Mouse (Mus musculus) urinary bladder, adult 2 months (tissue): ENCODE measurements around the gene Spop. TPM values are rescaled to one million over a fixed set of nuclear protein-coding genes. Genes with fewer than 3 reads are reported as not detected.
"Not testable (repeated sequence)": the region's sequence is repeated elsewhere in the genome, so short reads cannot be mapped to it uniquely, and the experiment has no call there.

Experiments
- DNase-seq: peaks from one replicate; pipeline ENCODE4 v3.0.0; 2022; ENCODE audit warnings: low spot score
- polyA plus RNA-seq: library from polyadenylated mRNA; depleted of rRNA; stranded (reverse); fragments of >200 nt; gene quantifications from 2 replicates; pipeline ENCODE4 v1.2.3, GENCODE M21; 2012

Gene Spop
- polyA plus RNA-seq, 1 experiment, result 79.1 TPM

DNA sequence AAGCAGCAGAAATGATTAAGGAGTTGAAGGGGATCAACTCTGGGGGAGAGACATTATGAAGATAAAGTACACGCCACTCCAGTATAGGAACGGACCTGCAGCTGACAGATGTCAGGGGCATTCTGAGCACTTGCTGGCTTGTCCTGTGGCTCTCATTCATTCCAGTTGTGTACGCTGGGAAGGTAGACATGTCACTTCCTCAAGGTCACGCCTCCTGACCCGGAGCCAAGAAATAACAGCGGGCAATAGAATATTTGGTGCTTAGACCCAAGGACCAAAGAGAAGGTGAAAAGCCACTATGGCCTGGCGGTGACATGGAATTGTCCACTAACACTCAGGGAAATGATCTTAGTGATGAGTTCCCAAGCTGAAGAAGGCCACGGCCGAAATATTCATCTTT, 82.0 kb downstream of the Spop start:
- no peak for DNase-seq

DNA sequence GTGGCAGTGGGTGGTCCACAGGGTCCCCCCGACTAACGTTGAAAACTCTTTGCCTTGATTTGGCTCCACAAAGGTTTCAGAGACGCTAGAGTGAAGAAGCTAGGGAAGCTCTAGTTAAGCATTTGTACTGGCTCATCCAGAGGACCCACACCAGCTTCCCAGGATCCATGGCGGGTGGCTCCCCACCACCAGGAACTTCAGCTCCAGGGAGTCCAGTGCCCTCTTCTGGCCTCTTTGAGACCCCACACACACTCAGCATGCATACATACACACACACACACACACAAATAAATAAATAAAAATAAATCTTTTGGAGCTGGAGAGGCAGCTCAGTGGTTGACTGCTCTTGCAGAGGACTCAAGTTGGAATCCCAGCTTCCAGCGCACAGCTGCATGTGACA, 84.0 kb downstream of the Spop start:
- no peak for DNase-seq

DNA sequence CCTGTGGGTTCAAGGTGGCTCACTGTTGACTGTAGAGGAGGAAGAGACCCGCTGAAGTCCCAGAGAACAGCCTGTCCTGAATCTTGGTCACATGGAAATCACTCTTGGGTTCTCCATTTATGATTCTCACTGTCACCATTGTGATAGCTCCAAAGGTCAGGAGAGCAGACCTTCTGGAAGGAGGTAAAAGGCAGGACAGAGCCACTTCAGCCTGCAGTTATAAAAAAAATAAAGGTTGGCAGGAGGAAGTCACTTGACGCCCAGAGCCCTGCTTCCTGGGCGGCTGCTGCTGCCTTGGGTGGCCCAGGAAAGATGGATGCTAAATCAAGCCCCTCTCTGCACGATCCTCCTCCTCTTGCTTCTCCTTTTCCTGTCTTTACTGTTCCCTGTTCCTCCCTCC, 86.5 kb downstream of the Spop start:
- DNase-seq, result no peak

DNA sequence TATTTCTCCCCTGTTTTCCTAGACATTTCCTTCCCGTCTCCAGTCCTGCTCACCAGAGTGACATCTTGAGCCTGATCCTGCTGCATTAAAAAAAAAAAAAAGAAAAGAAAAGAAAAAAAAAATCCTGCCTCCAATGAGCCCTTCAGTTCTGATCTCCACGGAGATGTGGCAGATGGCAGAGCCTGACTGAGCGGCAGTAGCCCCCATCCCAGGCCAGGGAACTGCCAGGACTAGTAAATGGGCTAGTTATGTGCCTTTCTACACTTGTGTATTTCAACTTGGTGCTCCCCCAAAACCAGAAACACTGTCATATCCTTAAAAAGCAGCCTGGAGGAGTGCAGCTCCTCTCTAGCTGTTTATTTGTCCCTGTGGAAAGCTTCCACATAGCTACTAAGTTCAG, 87.0 kb downstream of the Spop start:
- DNase-seq, result no peak

DNA sequence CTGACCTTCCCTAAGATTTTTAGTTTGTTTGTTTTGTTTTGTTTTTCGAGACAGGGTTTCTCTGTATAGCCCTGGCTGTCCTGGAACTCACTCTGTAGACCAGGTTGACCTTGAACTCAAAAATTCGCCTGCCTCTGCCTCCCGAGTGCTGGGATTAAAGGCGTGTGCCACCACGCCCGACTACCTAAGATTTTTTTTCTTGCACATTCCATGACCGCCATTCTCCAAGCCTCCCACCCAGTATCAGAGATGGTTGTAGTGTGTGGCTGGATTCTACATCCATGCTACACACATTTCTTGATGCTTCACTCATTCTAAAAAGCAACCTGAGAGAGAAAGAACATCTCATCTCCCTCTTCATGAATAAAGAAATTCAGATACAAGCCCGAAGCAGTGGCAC, 87.9 kb downstream of the Spop start:
- DNase-seq, result not testable (repeated sequence)

DNA sequence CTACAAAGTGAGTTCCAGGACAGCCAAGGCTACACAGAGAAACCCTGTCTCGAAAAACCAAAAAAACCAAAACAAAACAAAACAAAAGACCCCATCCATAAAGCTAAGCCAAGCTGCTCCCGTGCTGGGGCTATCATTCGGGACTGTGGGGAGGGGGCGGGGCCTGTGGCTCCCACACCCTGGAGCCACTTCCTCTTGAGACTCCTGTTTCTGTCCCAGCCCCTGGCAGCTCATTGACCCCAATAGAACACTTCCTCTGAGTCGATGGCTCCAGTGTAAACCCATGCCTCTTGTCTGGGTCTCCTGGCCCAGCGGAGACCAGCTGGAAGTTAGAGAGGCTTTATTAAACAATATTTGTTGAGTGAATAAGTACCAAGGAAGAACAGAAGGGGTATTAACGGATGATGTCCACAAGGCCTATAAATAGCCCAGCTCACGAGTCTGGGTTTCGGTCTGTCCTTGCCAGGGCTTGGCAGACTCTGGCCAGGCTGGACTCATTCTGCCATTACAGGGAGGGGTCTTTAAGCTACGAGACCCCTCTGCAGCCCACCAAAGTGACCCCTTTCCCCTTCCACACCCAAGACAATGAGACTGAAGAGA, 89.8 kb downstream of the Spop start:
- no peak for DNase-seq

DNA sequence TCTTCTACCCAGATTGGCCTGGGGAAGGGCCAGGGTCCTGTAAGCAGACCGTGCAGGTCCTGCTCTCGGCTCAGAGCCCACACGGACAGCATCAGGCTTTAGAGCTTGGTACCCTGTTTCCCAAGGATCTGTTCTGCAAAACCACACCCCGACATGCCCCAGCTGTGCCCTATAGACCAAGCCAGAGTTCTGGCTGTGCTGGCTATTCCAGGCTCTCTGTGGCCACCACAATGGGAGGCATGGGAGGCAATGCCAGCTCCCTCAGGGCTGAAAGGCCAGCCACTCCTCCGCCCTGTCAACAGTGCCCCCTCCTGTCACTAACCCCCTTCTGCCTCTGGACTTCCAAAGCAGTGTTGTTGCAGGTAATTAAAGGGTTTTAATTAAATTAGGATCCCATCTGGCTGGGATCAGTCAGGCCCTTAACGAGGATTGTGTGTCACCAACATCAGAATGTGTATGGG, 90.4 kb downstream of the Spop start:
- no peak for DNase-seq

DNA sequence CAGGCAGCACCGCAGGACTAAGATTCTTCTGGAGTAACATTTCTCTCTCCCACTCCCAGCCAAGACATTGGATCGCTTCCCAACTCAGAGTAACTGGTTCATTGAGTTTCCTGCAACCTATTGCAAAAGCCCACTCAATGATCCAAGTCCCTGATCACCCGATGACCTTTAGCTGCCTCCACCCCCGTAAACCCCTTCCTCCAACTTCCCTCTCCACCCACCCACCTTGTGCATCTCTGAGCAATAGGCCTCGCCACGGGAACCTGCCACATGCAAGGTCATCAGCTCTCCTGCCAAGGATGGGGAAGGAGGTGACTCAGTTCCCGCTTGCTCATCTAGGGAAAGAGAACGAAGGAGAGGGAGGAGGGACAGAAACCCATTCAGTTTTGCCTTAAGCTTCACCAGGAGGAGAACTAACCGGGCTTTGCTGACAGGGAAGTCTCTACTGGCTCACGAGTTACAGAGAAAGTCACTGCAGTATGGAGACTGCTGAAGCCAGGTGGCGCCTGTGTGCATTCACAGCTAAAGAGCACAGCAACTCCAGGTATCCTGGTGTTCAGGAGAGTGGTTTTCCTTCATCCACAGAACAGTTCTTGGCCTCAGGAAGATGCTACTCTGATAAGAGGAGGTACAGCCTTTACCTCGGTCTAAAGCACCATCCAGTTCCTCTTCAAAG, 93.3 kb downstream of the Spop start:
- DNase-seq, result no peak

DNA sequence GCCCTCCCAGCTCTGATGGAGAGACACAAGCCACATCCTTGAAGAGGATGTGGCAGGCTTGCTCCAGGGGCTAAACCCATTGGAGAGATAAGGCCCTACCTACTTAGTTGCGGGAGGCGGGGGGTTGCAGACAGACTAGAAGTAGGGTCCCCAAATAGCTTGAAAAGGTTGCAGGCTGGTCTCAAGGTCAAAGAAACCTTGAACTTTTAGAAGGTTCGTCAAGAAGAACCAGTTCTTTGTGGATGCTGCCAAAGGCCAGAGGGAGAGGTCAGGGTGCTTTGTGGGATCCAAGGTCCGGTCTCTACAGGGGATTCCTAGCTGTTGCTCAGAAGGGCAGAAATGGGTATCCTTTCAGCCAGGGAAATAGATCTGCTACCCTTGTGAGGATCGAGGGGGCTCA, 93.9 kb downstream of the Spop start:
- DNase-seq, result no peak

DNA sequence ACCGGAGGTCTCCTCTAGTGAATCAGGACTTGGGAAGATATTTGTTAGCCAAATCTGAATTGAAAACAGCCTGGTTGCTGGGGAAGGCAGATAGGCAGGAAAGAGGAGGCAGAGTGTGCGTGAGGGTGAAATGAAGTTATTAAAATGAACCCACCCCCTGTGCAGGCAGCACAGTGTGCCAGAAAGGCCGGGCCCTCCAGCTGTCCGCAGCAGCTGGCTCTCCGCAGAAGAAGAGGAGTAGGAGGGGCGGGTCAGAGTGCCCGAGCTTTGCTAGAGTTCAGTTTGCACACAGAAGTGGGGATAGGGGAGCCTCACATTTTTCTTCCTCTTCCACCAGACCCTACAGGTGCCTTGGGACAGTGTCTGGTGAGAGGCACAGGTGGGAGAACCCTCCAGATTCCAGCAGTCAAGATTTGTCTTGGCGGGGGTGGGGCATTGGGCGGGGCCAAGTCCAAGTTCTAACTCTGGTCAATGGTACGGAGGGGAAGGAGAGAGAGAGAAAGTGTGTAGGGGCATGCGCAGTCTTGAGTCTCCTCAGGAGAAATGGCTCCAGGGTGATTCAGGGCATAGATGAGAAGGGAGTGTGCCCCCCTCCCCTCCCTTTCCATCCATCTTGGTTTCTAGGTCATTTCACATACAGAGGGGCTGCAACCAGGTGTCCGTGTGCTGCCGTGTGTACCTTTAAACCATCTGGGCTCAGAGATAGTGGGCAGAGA, 94.5 kb downstream of the Spop start:
- no peak for DNase-seq

DNA sequence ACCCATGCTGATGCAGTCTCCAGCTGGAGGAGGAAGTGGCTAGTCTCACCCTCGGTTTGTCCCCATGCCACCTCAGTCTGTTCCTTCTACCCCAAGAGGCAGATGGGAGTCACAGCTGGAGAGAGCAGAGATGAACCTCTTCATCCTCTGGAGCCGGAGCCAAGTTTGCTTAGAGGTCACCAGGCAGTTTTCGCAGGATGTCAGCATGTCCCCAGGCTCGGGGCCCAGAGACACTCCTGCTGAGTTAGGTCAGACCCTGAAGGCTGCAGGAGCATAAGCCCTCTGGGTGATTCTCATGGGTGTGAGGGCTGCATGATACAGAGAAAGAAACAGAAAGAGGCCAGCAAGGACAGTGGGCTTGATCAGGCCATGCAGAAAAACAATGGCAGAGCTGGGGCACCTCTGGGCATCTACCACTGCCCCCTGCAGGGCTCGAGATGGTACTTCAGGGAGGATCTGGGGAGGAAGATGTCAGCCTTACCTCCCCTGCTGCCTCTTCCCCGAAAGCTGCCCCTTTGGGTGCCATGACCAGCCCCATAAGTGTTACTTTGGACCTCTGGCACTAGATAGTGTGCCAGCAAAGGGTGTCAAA, 95.3 kb downstream of the Spop start:
- no peak for DNase-seq

DNA sequence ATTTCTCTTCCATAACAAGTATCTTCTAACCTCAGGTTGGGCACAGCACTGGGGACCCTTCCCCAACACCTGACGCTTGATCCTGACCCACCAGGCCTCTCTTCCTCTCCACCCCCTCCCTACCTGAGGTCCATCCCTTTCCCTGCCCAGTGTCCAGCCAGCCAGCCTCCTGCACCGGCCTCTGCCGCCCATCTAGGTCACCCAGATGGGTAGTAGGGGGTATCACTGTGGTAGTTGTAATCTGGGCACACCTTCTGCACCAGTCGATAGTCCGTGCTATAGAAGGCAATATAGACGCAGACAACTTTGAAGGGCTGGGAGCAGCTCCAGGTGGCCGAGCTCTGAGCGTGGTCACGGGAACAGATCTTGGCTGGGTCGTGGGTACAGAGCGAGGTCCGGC, 96.8 kb downstream of the Spop start:
- DNase-seq, result no peak

DNA sequence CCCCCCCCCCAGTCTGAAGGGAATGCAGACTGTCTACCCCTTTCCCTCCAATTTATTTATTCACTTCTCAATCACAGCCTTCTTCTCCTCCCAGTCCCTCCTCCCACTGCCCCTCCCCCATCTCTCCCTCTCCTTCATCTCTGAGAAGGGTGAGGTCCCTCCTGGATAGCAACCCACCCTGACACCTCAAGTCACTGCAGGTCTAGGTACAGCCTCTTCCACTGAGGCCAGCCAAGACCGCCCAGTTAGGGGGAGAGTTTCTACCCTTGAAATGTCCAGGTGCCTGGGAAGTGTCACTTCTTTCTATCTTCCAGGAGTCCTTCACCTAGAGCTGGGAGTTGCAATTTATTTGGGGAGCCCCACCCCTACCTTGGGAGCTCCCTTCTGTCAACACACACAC, 98.0 kb downstream of the Spop start:
- DNase-seq, result no peak

DNA sequence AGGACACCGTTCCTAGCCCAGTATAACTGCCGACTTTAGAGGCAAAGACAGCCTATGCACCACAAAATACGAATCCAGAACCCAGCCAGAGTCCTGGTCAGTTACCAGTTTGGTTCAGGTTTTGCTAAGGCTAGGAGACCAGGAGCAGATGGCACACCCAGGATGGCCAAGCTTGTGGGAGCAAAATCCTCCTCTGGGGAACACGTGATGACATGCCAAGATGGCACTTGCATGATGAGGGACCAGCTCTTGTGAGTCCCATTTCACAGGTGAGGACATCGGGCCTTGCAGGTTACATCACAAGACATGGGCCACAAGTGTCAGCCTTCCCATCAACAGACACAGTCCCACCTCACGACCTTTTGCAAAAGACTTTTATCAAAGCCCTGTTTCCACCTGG, 98.5 kb downstream of the Spop start:
- no peak for DNase-seq

DNA sequence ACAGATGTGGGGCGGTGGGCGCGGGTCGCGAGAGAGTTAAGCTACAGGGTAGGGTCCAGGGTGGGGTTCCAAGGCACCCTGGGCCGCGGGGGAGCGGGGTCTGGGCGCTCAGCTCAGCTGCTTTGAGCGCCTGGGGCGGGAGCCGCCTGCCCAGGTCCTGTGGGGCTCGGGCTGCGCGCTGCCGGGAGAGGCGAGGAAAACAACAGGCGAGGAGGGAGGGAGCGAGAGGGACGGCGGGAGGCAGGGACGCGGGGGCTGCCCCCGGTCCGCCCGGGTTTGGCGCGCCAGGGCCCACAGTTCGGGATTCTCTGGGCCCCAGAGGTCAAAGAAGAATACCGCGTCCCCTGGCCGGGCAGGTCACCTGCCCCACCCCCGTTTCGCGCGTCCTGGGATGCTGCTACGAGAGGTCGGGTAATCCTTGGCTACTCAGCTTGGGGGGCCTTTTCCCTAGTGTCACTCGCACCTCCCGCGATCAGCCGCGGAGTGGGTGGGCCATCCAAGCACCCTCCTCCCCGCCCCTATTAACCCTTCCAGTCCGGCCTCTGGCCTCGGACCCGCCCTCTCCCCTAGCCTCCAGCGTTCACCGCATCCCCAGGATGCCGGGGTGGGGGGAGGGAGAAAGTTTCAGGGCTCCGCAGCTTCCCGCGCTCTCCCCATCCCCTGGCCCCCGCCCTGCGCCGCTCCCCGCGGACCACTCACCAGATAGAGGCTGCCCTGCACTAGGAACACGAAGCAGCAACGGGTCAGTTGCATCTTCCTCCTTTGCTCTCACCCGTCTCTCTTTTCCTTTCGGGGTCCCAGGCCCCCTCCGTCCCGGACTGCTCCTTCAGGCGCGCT, 99.8 kb downstream of the Spop start:
- DNase-seq, result no peak

DNA sequence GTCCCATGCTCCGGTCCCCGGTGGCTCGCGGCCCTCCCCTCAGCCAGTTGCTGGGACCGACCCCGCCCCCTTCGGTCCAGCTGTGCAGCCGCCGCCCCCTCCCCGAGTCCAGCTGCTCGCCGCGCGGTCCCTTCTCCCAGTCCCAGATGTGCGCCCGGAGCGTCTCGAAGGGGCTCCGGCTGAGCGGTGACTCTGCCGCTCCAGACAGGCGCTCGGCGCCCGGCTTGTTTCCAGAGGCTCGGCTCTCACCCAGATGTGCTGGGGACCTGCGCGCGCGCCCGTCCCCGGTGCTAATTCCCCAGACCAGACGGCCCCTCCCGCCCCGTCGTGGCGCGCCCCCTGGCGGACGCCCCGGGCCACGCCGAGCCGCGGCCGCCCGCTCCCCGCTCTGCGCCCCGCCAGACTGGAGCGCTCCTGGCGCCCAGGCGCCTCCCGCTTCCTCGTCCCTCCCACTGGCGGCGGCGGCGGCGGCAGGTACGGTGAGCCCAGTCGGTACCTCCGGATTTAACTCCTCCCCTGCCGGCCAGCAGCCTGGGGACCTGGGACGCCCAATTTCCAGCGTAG, 100.5 kb downstream of the Spop start, which contains the start of gene Nxph3:
Gene Nxph3 (minus strand): TSS at position 273 of the 564 bp plus-strand sequence.
- DNase-seq, result peak; percentile 76

DNA sequence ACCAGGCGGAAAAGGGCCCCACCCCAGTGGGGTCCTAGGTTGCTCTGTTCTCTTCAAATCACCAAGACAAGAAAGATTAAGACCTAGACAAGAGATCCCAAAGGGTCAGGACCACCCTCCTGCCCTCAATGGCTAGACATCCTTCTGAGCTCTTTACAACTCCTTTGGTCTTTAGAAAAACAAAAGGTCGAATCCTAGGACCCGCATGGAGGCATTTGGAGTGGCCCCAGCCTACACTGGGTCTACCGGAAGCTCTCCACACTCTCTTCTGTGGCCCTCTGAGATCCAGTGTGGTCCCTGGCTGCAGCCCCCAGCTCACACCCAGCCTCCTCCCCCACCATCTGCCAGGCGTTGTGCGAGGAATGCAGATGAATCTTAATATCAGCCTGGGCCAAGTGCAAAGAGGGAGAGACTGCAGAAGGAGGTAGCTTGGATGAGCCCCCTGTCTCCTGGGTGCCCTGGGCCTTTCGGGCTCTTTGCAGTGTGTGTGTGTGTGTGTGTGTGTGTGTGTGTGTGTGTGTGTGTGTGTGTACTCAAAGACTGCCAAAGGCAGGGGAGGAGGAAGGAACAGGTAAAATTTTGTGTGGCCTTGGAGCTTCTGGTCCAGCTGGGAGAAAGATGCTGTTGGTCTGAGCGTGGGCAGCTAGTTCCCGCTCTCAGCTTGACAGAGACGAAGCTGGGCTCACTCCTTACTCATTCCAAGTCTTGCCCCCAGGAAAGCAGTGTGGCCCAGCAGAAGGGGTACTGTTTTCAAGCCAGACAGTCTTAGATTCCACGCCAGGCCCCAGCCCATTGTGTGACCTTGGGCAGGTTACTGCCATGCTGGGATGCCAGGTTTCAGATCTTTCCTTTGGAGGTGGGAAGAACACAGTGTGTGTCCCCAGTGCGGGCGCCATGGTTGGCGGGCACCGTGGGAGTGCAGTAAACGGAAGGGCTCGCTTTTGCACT, 101.8 kb downstream of the Spop start:
- no peak for DNase-seq

DNA sequence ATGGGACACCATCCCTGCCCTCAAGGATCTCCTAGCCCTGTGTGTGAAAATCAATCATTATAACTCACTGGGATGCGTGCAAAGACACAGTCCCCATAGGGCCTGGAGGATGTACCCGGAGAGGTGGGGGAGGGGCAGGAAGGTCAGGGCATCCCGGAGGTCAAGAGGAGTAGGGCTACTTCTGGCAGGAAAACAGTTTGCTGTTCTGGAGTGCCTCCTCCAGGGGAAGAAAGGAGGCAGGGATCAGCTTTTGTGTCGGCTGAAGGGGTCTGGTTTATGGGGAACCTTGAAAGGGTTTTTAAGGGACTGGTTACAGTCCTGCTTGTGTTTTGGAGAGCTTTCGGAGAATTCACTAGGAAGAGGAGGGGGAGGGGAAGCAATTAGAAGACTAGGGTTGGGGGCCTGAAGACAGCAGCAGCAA, 102.6 kb downstream of the Spop start:
- DNase-seq, result no peak

DNA sequence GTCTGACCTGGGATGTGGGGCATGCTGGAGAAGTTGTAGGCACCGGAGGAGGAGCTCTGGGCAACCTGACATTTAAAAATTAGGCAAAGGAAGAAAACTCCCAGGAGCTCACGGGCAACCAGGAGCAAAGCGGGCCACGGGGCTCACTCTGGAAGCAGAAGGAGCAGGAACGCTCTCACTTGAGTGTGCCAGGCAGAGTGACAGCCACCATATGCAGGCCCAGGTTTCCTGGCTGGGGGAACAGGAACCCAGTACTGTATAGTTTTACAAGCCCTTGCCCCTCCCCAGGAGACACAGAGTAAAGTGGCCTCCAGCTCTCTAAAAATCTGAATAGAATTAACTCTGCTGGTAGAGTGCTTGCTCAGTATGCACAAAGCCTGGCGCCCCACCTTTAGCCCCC, 103.3 kb downstream of the Spop start:
- DNase-seq, result no peak

DNA sequence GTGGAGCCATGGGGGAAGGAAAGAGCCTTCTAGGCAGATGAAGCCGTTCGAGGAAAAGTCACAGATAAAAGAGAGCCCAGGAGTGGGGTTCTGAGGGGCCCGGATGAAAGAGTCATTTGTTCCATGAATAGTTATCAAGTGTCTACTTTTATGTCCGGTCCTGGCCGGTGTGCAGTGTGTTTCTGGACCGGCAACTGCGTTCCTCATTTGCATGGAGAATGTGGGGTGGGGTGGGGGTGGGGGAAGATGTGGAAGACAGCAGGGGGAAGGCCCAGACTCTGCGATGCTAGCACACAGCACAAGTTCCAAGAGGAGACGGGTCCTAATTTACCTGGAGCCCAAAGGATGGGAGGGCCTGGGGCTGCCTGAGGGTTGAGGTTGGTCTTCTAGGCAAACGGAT, 105.4 kb downstream of the Spop start:
- no peak for DNase-seq
